Mouse (Mus musculus): ENCODE data around the gene Bend5. TPM values are rescaled to one million over a fixed set of nuclear protein-coding genes. Genes with fewer than 3 reads are reported as not detected.

Gene Bend5
- polyA plus RNA-seq, 1 experiment = 0.07 TPM

GRCm38 (mm10) chr4:111501441-111501840, 86.6 kb downstream of the Bend5 start:
- H3K9me3 ChIP-seq = 0 out of 2 replicates have a peak, but pooled peaks cover 2% of the 10 kb centered on the region
- TF ChIP-seq FLI1 (IDR thresholded peaks at IDR 0.05; ENCODE audit: low read length) (no peak), GATA1 (IDR thresholded peaks at IDR 0.05; ENCODE audit: borderline replicate concordance, low read length) (no peak)
- H3K4me3 ChIP-seq (replicated peaks) = no peak overlapping the region
- H3K27me3 ChIP-seq (replicated peaks) = no peaks in the 10 kb centered on the region
- no peaks in the 10 kb centered on the region for H3K36me3 ChIP-seq (replicated peaks; ENCODE audit: low read length)
- no peaks in the 10 kb centered on the region for H3K4me1 ChIP-seq

DNA sequence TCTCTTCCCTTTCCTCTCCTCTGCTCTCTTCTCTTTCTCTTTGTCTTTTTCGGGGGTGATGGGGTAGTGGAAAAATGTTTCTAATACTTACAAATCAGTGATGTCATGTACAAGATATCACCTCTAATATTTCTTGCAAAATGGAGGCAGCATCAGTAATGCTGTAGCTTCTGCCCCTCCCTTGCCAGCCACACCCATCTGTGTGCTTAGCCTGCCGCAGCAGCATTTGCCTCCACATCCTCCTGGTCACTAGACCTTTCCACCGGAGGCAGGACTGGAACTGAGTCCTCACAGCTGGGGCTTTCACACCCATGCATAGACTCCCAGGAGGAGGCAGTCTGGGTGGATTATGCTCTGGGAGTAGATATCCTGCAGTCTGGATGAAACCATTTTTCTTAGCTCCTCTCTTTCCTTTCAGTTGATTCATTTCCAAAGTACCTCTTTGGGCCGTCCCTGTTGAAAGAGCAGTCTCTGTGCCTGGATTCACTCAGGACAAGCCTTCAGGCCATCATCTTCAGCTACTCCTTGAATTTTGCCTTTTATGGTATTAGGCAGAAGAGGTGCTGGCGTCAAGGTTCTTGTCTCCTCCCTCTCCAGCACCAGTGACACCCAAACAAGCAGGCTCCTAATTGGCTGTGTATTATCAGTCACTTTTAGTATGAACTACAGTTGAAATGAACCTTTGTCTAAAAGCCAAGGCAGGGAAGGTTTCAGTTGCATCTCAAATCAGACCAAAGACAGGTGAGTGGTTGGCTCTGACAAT, 88.3 kb downstream of the Bend5 start:
- no peaks in the 10 kb centered on the region for H3K27me3 ChIP-seq (replicated peaks)
- TF ChIP-seq FLI1 (IDR thresholded peaks at IDR 0.05; ENCODE audit: low read length) = no peak
- 0 out of 2 replicates have a peak, but pooled peaks cover 2% of the 10 kb centered on the region for H3K9me3 ChIP-seq
- no peak overlapping the region for H3K4me3 ChIP-seq (replicated peaks)
- no peaks in the 10 kb centered on the region for H3K4me1 ChIP-seq
- H3K36me3 ChIP-seq (replicated peaks; ENCODE audit: low read length) = no peaks in the 10 kb centered on the region

DNA sequence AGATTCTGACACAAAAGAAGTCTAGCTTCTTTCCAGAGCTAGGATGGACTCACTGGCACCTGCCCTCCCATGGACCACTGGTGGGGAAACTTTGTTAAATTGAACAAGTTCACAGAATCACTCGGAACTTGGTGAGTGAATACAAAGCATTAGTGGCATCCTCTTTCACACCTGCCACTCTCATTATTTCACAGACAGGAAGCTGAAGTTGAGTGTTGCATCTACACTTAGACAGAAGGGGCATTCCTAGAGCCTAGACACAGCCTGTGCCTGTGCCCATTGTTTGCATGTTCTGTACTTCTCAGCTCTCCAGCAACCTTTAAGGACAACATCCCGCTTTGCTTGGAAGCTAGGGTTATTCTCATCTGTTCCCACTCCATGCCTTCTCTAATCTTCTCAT, 90.1 kb downstream of the Bend5 start:
- Histone ChIP-seq H3K4me1 (no peaks in the 10 kb centered on the region), H3K9me3 (0 out of 2 replicates have a peak, but pooled peaks cover 2% of the 10 kb centered on the region), H3K27me3 (replicated peaks) (no peaks in the 10 kb centered on the region), H3K36me3 (replicated peaks; ENCODE audit: low read length) (no peaks in the 10 kb centered on the region), H3K4me3 (replicated peaks) (no peak overlapping the region)
- no peak for TF ChIP-seq GATA1 (IDR thresholded peaks at IDR 0.05; ENCODE audit: borderline replicate concordance, low read length)
- no peak for TF ChIP-seq FLI1 (IDR thresholded peaks at IDR 0.05; ENCODE audit: low read length)
